Mouse (Mus musculus) CD4-positive naive resting alpha-beta T cell, adult 76 days (primary cell): ENCODE measurements around the gene 2310057J18Rik. TPM values are rescaled to one million over a fixed set of nuclear protein-coding genes. Genes with fewer than 3 reads are reported as not detected.

Experiments
- total RNA-seq: library from RNA; stranded (reverse); gene quantifications from one replicate; pipeline ENCODE4 v1.2.4, GENCODE M21; 2023

The 2310057J18Rik gene
- total RNA-seq = not detected

DNA sequence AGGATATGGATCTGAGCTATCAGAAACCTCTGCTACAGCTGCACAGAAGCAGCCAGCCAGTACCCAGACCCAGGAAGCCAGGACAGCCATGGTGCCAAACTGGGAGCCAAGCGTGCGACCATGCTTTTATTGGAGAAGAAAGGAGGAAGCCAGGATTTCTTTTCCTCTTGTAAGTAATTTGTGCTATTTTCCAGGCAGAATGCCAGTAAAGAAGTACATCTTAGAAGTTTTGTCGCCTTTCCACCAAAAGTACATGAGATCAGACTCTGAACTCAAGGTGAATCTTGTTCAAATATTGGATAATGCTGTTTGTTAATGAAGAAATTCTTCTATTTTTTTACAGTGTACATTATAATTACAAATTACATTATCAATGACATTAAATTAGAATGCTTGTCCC lies at the start of gene 2310057J18Rik:
2310057J18Rik (minus strand) TSS at position 101 of the 400 bp plus-strand sequence.

Other genes starting within 250 kb of the 2310057J18Rik start
- not detected for gene Soga3, start 157.5 kb upstream of the 2310057J18Rik start, total RNA-seq
- not detected for gene Gm49353, start 212.7 kb upstream of the 2310057J18Rik start, total RNA-seq
- gene 9330159F19Rik, start 225.3 kb upstream of the 2310057J18Rik start, total RNA-seq = not detected